Mouse (Mus musculus): Measurements from ENCODE around the gene Itpripl2. TPM values are rescaled to one million over a fixed set of nuclear protein-coding genes. Genes with fewer than 3 reads are reported as not detected.

The Itpripl2 gene
- polyA plus RNA-seq, 1 experiment from 2014 or later: 14.5 TPM

GRCm38 (mm10) chr7:118522077-118522476 lies 30.3 kb upstream of the Itpripl2 start:
- 64% methylated on average over 5 of the region's 5 CpGs for WGBS
- no peak for ATAC-seq
- Histone ChIP-seq H3K9me3 (ENCODE audit: low read length) (no peaks in the 10 kb centered on the region), H3K4me2 (replicated peaks; ENCODE audit: low read depth, low read length) (no peak overlapping the region), H3K27me3 (replicated peaks; ENCODE audit: insufficient read depth, low read length) (no peaks in the 10 kb centered on the region), H3K4me1 (ENCODE audit: insufficient read depth, low read depth, low read length) (no peaks in the 10 kb centered on the region), H3K4me3 (ENCODE audit: low read depth, low read length) (no peak overlapping the region), H3K36me3 (ENCODE audit: insufficient read depth, low read length) (0 out of 2 replicates have a peak, but pooled peaks cover 10% of the 10 kb centered on the region), H3K27ac (ENCODE audit: low read length) (no peak overlapping the region), H3K9ac (replicated peaks; ENCODE audit: low read depth) (no peak overlapping the region)
- no peak for TF ChIP-seq CTCF (IDR thresholded peaks at IDR 0.05)
- TF ChIP-seq EP300 (IDR thresholded peaks at IDR 0.05): no peak
- DNase-seq (ENCODE audit: low spot score): peak; percentile 31

GRCm38 (mm10) chr7:118519661-118520060 lies 27.9 kb upstream of the Itpripl2 start:
- H3K9me3 ChIP-seq (ENCODE audit: low read length): no peaks in the 10 kb centered on the region
- no peak overlapping the region for H3K9ac ChIP-seq (replicated peaks; ENCODE audit: low read depth)
- H3K27ac ChIP-seq (ENCODE audit: low read length): no peak overlapping the region
- ATAC-seq (peak; percentile 42), DNase-seq (ENCODE audit: low spot score) (peak; percentile 44)
- H3K4me1 ChIP-seq (ENCODE audit: insufficient read depth, low read depth, low read length): no peaks in the 10 kb centered on the region
- TF ChIP-seq CTCF (IDR thresholded peaks at IDR 0.05) (no peak), EP300 (IDR thresholded peaks at IDR 0.05) (no peak)
- WGBS: 42% methylated on average over 8 of the region's 8 CpGs
- H3K4me2 ChIP-seq (replicated peaks; ENCODE audit: low read depth, low read length): no peak overlapping the region
- H3K36me3 ChIP-seq (ENCODE audit: insufficient read depth, low read length): no peaks in the 10 kb centered on the region
- H3K27me3 ChIP-seq (replicated peaks; ENCODE audit: insufficient read depth, low read length): no peaks in the 10 kb centered on the region
- no peak overlapping the region for H3K4me3 ChIP-seq (ENCODE audit: low read depth, low read length)

- Histone ChIP-seq H3K4me2 (replicated peaks; ENCODE audit: low read depth, low read length) (no peak overlapping the region), H3K4me1 (ENCODE audit: insufficient read depth, low read depth, low read length) (no peaks in the 10 kb centered on the region), H3K9ac (replicated peaks; ENCODE audit: low read depth) (no peak overlapping the region), H3K27ac (ENCODE audit: low read length) (no peak overlapping the region), H3K27me3 (replicated peaks; ENCODE audit: insufficient read depth, low read length) (no peaks in the 10 kb centered on the region), H3K4me3 (ENCODE audit: low read depth, low read length) (no peak overlapping the region), H3K9me3 (ENCODE audit: low read length) (no peaks in the 10 kb centered on the region), H3K36me3 (ENCODE audit: insufficient read depth, low read length) (no peaks in the 10 kb centered on the region)
- DNase-seq (ENCODE audit: low spot score) (peak; percentile 82), ATAC-seq (peak; percentile 85)
- WGBS: 1% methylated on average over 18 of the region's 18 CpGs
- peak; percentile 99 for TF ChIP-seq CTCF (IDR thresholded peaks at IDR 0.05)
- no peak for TF ChIP-seq EP300 (IDR thresholded peaks at IDR 0.05)
Observed at GRCm38 (mm10) chr7:118518687-118519086, 26.9 kb upstream of the Itpripl2 start.

GRCm38 (mm10) chr7:118517819-118518218 lies 26.0 kb upstream of the Itpripl2 start:
- Histone ChIP-seq H3K9ac (replicated peaks; ENCODE audit: low read depth) (no peak overlapping the region), H3K27ac (ENCODE audit: low read length) (no peak overlapping the region), H3K4me1 (ENCODE audit: insufficient read depth, low read depth, low read length) (no peaks in the 10 kb centered on the region), H3K9me3 (ENCODE audit: low read length) (no peaks in the 10 kb centered on the region), H3K4me2 (replicated peaks; ENCODE audit: low read depth, low read length) (no peak overlapping the region), H3K36me3 (ENCODE audit: insufficient read depth, low read length) (no peaks in the 10 kb centered on the region), H3K27me3 (replicated peaks; ENCODE audit: insufficient read depth, low read length) (no peaks in the 10 kb centered on the region), H3K4me3 (ENCODE audit: low read depth, low read length) (no peak overlapping the region)
- WGBS: 55% methylated on average over 2 of the region's 2 CpGs
- peak; percentile 58 for DNase-seq (ENCODE audit: low spot score)
- no peak for TF ChIP-seq EP300 (IDR thresholded peaks at IDR 0.05)
- TF ChIP-seq CTCF (IDR thresholded peaks at IDR 0.05): peak; percentile 97
- peak; percentile 58 for ATAC-seq

- Histone ChIP-seq H3K9ac (replicated peaks; ENCODE audit: low read depth) (no peak overlapping the region), H3K4me3 (ENCODE audit: low read depth, low read length) (no peak overlapping the region), H3K36me3 (ENCODE audit: insufficient read depth, low read length) (no peaks in the 10 kb centered on the region), H3K4me1 (ENCODE audit: insufficient read depth, low read depth, low read length) (no peaks in the 10 kb centered on the region), H3K4me2 (replicated peaks; ENCODE audit: low read depth, low read length) (no peak overlapping the region), H3K9me3 (ENCODE audit: low read length) (no peaks in the 10 kb centered on the region), H3K27me3 (replicated peaks; ENCODE audit: insufficient read depth, low read length) (no peaks in the 10 kb centered on the region), H3K27ac (ENCODE audit: low read length) (no peak overlapping the region)
- 63% methylated on average over 7 of the region's 7 CpGs for WGBS
- ATAC-seq (no peak), DNase-seq (ENCODE audit: low spot score) (no peak)
- no peak for TF ChIP-seq CTCF (IDR thresholded peaks at IDR 0.05)
- TF ChIP-seq EP300 (IDR thresholded peaks at IDR 0.05): no peak
Observed at GRCm38 (mm10) chr7:118508556-118508955, 16.8 kb upstream of the Itpripl2 start.

- no peaks in the 10 kb centered on the region for H3K36me3 ChIP-seq (ENCODE audit: insufficient read depth, low read length)
- WGBS: 51% methylated on average over 4 of the region's 4 CpGs
- no peak overlapping the region for H3K27ac ChIP-seq (ENCODE audit: low read length)
- no peak overlapping the region for H3K4me2 ChIP-seq (replicated peaks; ENCODE audit: low read depth, low read length)
- H3K9me3 ChIP-seq (ENCODE audit: low read length): no peaks in the 10 kb centered on the region
- H3K9ac ChIP-seq (replicated peaks; ENCODE audit: low read depth): no peak overlapping the region
- TF ChIP-seq CTCF (IDR thresholded peaks at IDR 0.05) (no peak), EP300 (IDR thresholded peaks at IDR 0.05) (no peak)
- DNase-seq (ENCODE audit: low spot score): no peak
- no peaks in the 10 kb centered on the region for H3K27me3 ChIP-seq (replicated peaks; ENCODE audit: insufficient read depth, low read length)
- no peak overlapping the region for H3K4me3 ChIP-seq (ENCODE audit: low read depth, low read length)
- no peak for ATAC-seq
- no peaks in the 10 kb centered on the region for H3K4me1 ChIP-seq (ENCODE audit: insufficient read depth, low read depth, low read length)
Observed at GRCm38 (mm10) chr7:118503844-118504243, 12.1 kb upstream of the Itpripl2 start.

GRCm38 (mm10) chr7:118502333-118502732 lies 10.6 kb upstream of the Itpripl2 start:
- Histone ChIP-seq H3K9ac (replicated peaks; ENCODE audit: low read depth) (no peak overlapping the region), H3K4me2 (replicated peaks; ENCODE audit: low read depth, low read length) (no peak overlapping the region), H3K4me1 (ENCODE audit: insufficient read depth, low read depth, low read length) (no peaks in the 10 kb centered on the region), H3K4me3 (ENCODE audit: low read depth, low read length) (no peak overlapping the region), H3K9me3 (ENCODE audit: low read length) (no peaks in the 10 kb centered on the region), H3K36me3 (ENCODE audit: insufficient read depth, low read length) (no peaks in the 10 kb centered on the region), H3K27ac (ENCODE audit: low read length) (no peak overlapping the region), H3K27me3 (replicated peaks; ENCODE audit: insufficient read depth, low read length) (no peaks in the 10 kb centered on the region)
- ATAC-seq (no peak), DNase-seq (ENCODE audit: low spot score) (no peak)
- WGBS: 74% methylated on average over 8 of the region's 8 CpGs
- TF ChIP-seq CTCF (IDR thresholded peaks at IDR 0.05) (no peak), EP300 (IDR thresholded peaks at IDR 0.05) (no peak)

All from lung, postnatal 0 days (tissue).